Mouse (Mus musculus) heart, postnatal 10 days (tissue): ENCODE results near the gene Lypla2. TPM values are rescaled to one million over a fixed set of nuclear protein-coding genes. Genes with fewer than 3 reads are reported as not detected.
"Not testable (repeated sequence)": the region's sequence is repeated elsewhere in the genome, so short reads cannot be mapped to it uniquely, and the experiment has no call there.

Source experiments
- DNase-seq, 2 experiments: peaks; one replicate each; pipeline ENCODE4 v3.0.0; 2021
- intact Hi-C: fragments of 180-260 bp; cut with DNase I; formaldehyde crosslinking; loops from one replicate; pipeline ENCODE4 v1.15.1; 2025
- total RNA-seq, 2 experiments: library from RNA; stranded (reverse); gene quantifications; 2 replicates each; pipeline ENCODE4 v1.2.3; 2021

Lypla2 gene
- total RNA-seq, 2 experiments from 2014 or later: 42.6 to 47.8 TPM

- DNase-seq: no peak
- intact Hi-C loops: no loop called here
Measured at GRCm38 (mm10) chr4:135950365-135950764, 22.1 kb downstream of the Lypla2 start.

- peak; percentile 35 to 41 for DNase-seq
- intact Hi-C loops: no loop called here
Measured at GRCm38 (mm10) chr4:135949911-135950310, 22.5 kb downstream of the Lypla2 start.

GRCm38 (mm10) chr4:135949475-135949874 is 23.0 kb downstream of the Lypla2 start:
- intact Hi-C loops: no loop called here
- peak; percentile 39 to 40 for DNase-seq

- intact Hi-C loops: no loop called here
- no peak for DNase-seq
Measured at GRCm38 (mm10) chr4:135948142-135948541, 24.3 kb downstream of the Lypla2 start.

- DNase-seq: peak in 1 of 2 experiments; percentile 29
- intact Hi-C loops: no loop called here
Measured at GRCm38 (mm10) chr4:135946659-135947301, 25.6 kb downstream of the Lypla2 start.

GRCm38 (mm10) chr4:135946278-135946658 is 26.2 kb downstream of the Lypla2 start, which contains the start of gene Hmgcl:
Gene Hmgcl, plus strand, starts transcription at chr4:135946448.
- intact Hi-C loops: no loop called here
- DNase-seq: peak; percentile 97 to 98

GRCm38 (mm10) chr4:135945706-135946105 is 26.7 kb downstream of the Lypla2 start:
- intact Hi-C loops: no loop called here
- no peak for DNase-seq

GRCm38 (mm10) chr4:135943389-135943788 is 29.0 kb downstream of the Lypla2 start:
- DNase-seq: peak; percentile 41 to 46
- intact Hi-C loops: no loop called here

- intact Hi-C loops: no loop called here
Measured at GRCm38 (mm10) chr4:135942193-135942592, 30.2 kb downstream of the Lypla2 start.

GRCm38 (mm10) chr4:135941026-135941425 is 31.4 kb downstream of the Lypla2 start:
- DNase-seq, intact Hi-C loops: not testable (repeated sequence)

More at GRCm38 (mm10) chr4:135942193-135942592, 30.2 kb downstream of the Lypla2 start:
- no peak for DNase-seq

GRCm38 (mm10) chr4:135938858-135939257 is 33.6 kb downstream of the Lypla2 start:
- intact Hi-C loops: no loop called here
- DNase-seq: no peak

GRCm38 (mm10) chr4:135935502-135935901 is 36.9 kb downstream of the Lypla2 start:
- peak; percentile 57 to 66 for DNase-seq
- intact Hi-C loops: no loop called here

- intact Hi-C loops: no loop called here
- DNase-seq: peak in 1 of 2 experiments; percentile 11
Measured at GRCm38 (mm10) chr4:135934708-135935500, 37.5 kb downstream of the Lypla2 start.

GRCm38 (mm10) chr4:135931832-135932231 is 40.6 kb downstream of the Lypla2 start:
- intact Hi-C loops: loop anchor here (1.0 kb wide), 1 partner anchor 42 kb away; no protein-coding TSS in a partner anchor
- peak in 1 of 2 experiments; percentile 19 for DNase-seq

- no peak for DNase-seq
- intact Hi-C loops: no loop called here
Measured at GRCm38 (mm10) chr4:135930239-135930638, 42.2 kb downstream of the Lypla2 start.

GRCm38 (mm10) chr4:135929828-135930227 is 42.6 kb downstream of the Lypla2 start:
- intact Hi-C loops: no loop called here
- DNase-seq: no peak

GRCm38 (mm10) chr4:135929405-135929804 is 43.0 kb downstream of the Lypla2 start:
- intact Hi-C loops: no loop called here
- no peak for DNase-seq

- intact Hi-C loops: no loop called here
- no peak for DNase-seq
Measured at GRCm38 (mm10) chr4:135928376-135928775, 44.0 kb downstream of the Lypla2 start.

GRCm38 (mm10) chr4:135926861-135927260 is 45.6 kb downstream of the Lypla2 start:
- intact Hi-C loops: no loop called here
- no peak for DNase-seq

- intact Hi-C loops: no loop called here
- DNase-seq: no peak
Measured at GRCm38 (mm10) chr4:135926195-135926808, 46.1 kb downstream of the Lypla2 start.

- intact Hi-C loops: no loop called here
Measured at GRCm38 (mm10) chr4:135925341-135925740, 47.1 kb downstream of the Lypla2 start.

More at GRCm38 (mm10) chr4:135925341-135925740, 47.1 kb downstream of the Lypla2 start:
- DNase-seq: no peak
